Mouse (Mus musculus): ENCODE results near the gene Ift22.

GRCm38 (mm10) chr5:136955622-136956021 lies 47.7 kb downstream of the Ift22 start:
- no peak for TF ChIP-seq CTCF (IDR thresholded peaks at IDR 0.05; ENCODE audit: borderline replicate concordance, insufficient read depth, low read depth, low read length)
- no peak for TF ChIP-seq POLR2A (IDR thresholded peaks at IDR 0.05; ENCODE audit: borderline replicate concordance, insufficient read depth, low read length)
